Mouse (Mus musculus): Measurements from ENCODE around the gene Bcl9. TPM values are rescaled to one million over a fixed set of nuclear protein-coding genes. Genes with fewer than 3 reads are reported as not detected.
A peak's percentile ranks its signal among the peaks of the same experiment; 100 is the strongest.

The Bcl9 gene
- polyA plus RNA-seq, 2 experiments, result 47.6 to 54.3 TPM

DNA sequence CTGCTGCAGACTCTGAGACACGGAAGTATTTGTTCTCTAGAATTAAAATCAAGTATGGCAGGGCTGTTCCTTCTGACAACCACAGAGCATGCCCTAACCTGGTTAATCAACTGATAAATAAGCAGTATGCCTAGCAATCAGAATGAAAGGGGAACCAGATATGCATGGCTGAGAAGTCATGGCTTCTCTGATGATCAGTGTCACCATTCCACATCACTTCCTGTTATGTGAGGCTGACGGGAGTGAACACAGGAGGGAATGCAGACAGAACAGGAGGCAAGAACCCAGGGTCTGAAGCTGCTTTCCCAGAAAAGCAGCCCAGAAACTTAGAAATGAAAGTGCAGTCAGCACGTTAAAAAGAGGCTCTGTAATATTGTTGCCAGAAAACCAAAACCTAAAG lies 91.2 kb downstream of the Bcl9 start:
- no peak overlapping the region for H3K4me3 ChIP-seq (replicated peaks; ENCODE audit: low read length)
- H3K4me1 ChIP-seq (ENCODE audit: control insufficient read depth, insufficient read depth, low read length), result no peaks in the 10 kb centered on the region
- DNase-seq (ENCODE audit: low spot score) (no peak), ATAC-seq (ENCODE audit: low FRiP score, low read depth) (no peak)
- H3K9ac ChIP-seq (ENCODE audit: low read depth, low read length, severe bottlenecking), result no peak overlapping the region
- H3K4me2 ChIP-seq (replicated peaks; ENCODE audit: low read depth, low read length, severe bottlenecking), result no peak overlapping the region
- TF ChIP-seq POLR2A (IDR thresholded peaks at IDR 0.05; ENCODE audit: borderline replicate concordance, extremely low read depth, insufficient read depth, insufficient read length), result no peak
- H3K27me3 ChIP-seq (ENCODE audit: control insufficient read depth, insufficient read depth, low read length), result no peaks in the 10 kb centered on the region
- H3K36me3 ChIP-seq (ENCODE audit: control insufficient read depth, insufficient read depth, low read length), result peaks cover 90% of the 10 kb centered on the region
- WGBS, result 63% methylated on average over 3 of the region's 3 CpGs
- no peak overlapping the region for H3K27ac ChIP-seq (replicated peaks; ENCODE audit: low read depth, low read length)
- H3K9me3 ChIP-seq (ENCODE audit: control insufficient read depth, low read length), result no peaks in the 10 kb centered on the region

DNA sequence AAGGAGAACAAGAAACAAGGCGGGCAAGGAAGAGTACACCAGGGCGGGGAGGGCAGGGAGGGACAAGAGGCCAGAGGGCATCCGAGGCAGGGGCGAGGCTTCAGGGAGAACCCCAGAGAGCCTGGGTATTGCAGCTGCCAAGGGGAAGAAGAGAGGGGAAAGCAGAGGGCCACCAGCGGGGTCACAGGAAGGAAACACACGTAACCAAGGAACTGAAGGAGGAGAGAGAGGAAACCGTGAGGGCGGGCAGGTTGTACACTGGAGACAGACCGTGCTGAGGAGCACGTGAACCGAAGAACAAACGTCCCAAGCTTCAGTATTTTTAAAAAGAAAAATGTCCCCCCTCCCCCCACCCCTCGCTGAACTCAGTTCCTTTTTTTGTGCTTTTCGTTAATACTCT lies 93.8 kb downstream of the Bcl9 start:
- TF ChIP-seq POLR2A (IDR thresholded peaks at IDR 0.05; ENCODE audit: borderline replicate concordance, extremely low read depth, insufficient read depth, insufficient read length), result no peak
- Histone ChIP-seq H3K4me1 (ENCODE audit: control insufficient read depth, insufficient read depth, low read length) (no peaks in the 10 kb centered on the region), H3K9me3 (ENCODE audit: control insufficient read depth, low read length) (no peaks in the 10 kb centered on the region), H3K27me3 (ENCODE audit: control insufficient read depth, insufficient read depth, low read length) (no peaks in the 10 kb centered on the region), H3K36me3 (ENCODE audit: control insufficient read depth, insufficient read depth, low read length) (peaks cover 64% of the 10 kb centered on the region), H3K4me2 (replicated peaks; ENCODE audit: low read depth, low read length, severe bottlenecking) (no peak overlapping the region), H3K27ac (replicated peaks; ENCODE audit: low read depth, low read length) (no peak overlapping the region), H3K4me3 (replicated peaks; ENCODE audit: low read length) (no peak overlapping the region), H3K9ac (ENCODE audit: low read depth, low read length, severe bottlenecking) (no peak overlapping the region)
- DNase-seq (ENCODE audit: low spot score), result no peak
- WGBS, result 80% methylated on average over 14 of the region's 14 CpGs
- ATAC-seq (ENCODE audit: low FRiP score, low read depth), result no peak

DNA sequence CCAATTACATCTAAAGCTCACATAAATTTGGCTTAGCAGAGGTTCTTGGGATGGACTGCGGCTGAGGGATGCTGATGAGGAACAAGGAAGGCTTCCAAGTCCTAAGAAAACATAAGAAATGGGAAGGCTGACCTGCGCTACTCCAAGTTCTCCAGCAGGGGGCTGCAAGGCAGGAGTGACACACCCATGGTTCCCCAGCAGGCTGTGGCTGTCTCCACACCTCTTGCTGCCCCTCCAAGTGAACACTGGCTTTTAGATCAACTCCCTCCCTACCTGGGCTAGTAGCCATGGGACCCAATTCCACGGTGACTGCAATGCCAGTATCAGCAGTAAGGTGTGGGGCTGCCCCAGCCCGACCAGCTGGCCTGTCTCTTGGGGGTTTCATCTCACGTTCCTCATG lies 95.8 kb downstream of the Bcl9 start:
- no peak overlapping the region for H3K4me3 ChIP-seq (replicated peaks; ENCODE audit: low read length)
- H3K4me2 ChIP-seq (replicated peaks; ENCODE audit: low read depth, low read length, severe bottlenecking), result no peak overlapping the region
- H3K4me1 ChIP-seq (ENCODE audit: control insufficient read depth, insufficient read depth, low read length), result no peaks in the 10 kb centered on the region
- H3K9me3 ChIP-seq (ENCODE audit: control insufficient read depth, low read length), result no peaks in the 10 kb centered on the region
- H3K36me3 ChIP-seq (ENCODE audit: control insufficient read depth, insufficient read depth, low read length), result peaks cover 45% of the 10 kb centered on the region
- no peak for TF ChIP-seq POLR2A (IDR thresholded peaks at IDR 0.05; ENCODE audit: borderline replicate concordance, extremely low read depth, insufficient read depth, insufficient read length)
- H3K27me3 ChIP-seq (ENCODE audit: control insufficient read depth, insufficient read depth, low read length), result no peaks in the 10 kb centered on the region
- ATAC-seq (ENCODE audit: low FRiP score, low read depth), result peak; percentile 41; the same call in 1 of the 2 replicates
- H3K27ac ChIP-seq (replicated peaks; ENCODE audit: low read depth, low read length), result no peak overlapping the region
- H3K9ac ChIP-seq (ENCODE audit: low read depth, low read length, severe bottlenecking), result no peak overlapping the region
- WGBS, result 35% methylated on average over 5 of the region's 5 CpGs
- DNase-seq (ENCODE audit: low spot score), result peak; percentile 75

DNA sequence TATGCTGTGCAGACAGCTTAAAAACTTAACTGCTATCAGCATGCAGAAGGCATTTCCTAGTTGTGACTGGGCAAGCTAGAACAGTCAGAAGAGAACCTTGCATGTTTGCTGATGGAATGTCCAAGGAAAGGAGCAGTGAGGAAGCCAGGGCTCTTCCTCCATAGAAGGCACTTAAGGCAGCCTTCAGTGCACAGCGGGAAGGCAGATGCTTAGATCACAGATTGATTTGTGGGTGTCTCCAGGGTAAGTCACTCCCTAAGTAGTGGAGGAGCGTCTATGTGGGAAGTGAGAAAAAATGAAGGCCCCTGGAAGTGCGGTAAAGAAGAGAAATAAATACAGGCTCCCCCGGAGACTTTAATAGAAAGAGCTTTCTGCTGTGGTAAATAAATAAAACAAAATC lies 98.5 kb downstream of the Bcl9 start:
- Histone ChIP-seq H3K4me1 (ENCODE audit: control insufficient read depth, insufficient read depth, low read length) (no peaks in the 10 kb centered on the region), H3K4me3 (replicated peaks; ENCODE audit: low read length) (no peak overlapping the region), H3K27ac (replicated peaks; ENCODE audit: low read depth, low read length) (no peak overlapping the region), H3K36me3 (ENCODE audit: control insufficient read depth, insufficient read depth, low read length) (peaks cover 19% of the 10 kb centered on the region), H3K9ac (ENCODE audit: low read depth, low read length, severe bottlenecking) (no peak overlapping the region), H3K4me2 (replicated peaks; ENCODE audit: low read depth, low read length, severe bottlenecking) (no peak overlapping the region), H3K27me3 (ENCODE audit: control insufficient read depth, insufficient read depth, low read length) (no peaks in the 10 kb centered on the region), H3K9me3 (ENCODE audit: control insufficient read depth, low read length) (no peaks in the 10 kb centered on the region)
- no peak for TF ChIP-seq POLR2A (IDR thresholded peaks at IDR 0.05; ENCODE audit: borderline replicate concordance, extremely low read depth, insufficient read depth, insufficient read length)
- 15% methylated on average over 4 of the region's 4 CpGs for WGBS
- no peak for DNase-seq (ENCODE audit: low spot score)
- ATAC-seq (ENCODE audit: low FRiP score, low read depth), result no peak

DNA sequence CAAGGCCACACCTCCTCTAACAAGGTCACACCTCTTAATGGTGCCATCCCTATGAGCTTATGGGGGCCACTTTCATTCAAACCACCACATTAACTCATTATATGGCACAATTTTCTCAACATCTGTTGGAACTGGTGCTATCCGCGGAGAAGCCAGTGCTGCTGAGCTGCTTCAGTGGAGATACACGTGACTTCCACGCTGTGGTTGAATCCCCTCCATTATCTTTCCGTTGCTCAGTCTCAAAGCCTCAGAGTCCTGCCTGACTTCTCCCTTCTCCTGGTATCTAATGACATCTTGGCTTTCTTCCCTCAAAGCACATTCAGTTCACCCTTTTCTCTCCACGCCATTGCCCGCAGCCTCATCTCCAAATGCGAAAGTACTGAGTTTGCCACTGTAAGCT lies 101.1 kb downstream of the Bcl9 start:
- no peak overlapping the region for H3K4me3 ChIP-seq (replicated peaks; ENCODE audit: low read length)
- no peak overlapping the region for H3K27ac ChIP-seq (replicated peaks; ENCODE audit: low read depth, low read length)
- no peaks in the 10 kb centered on the region for H3K9me3 ChIP-seq (ENCODE audit: control insufficient read depth, low read length)
- WGBS, result 88% methylated on average over 8 of the region's 8 CpGs
- H3K27me3 ChIP-seq (ENCODE audit: control insufficient read depth, insufficient read depth, low read length), result no peaks in the 10 kb centered on the region
- no peak for ATAC-seq (ENCODE audit: low FRiP score, low read depth)
- no peak overlapping the region for H3K9ac ChIP-seq (ENCODE audit: low read depth, low read length, severe bottlenecking)
- H3K4me2 ChIP-seq (replicated peaks; ENCODE audit: low read depth, low read length, severe bottlenecking), result no peak overlapping the region
- no peak for TF ChIP-seq POLR2A (IDR thresholded peaks at IDR 0.05; ENCODE audit: borderline replicate concordance, extremely low read depth, insufficient read depth, insufficient read length)
- peaks cover 5% of the 10 kb centered on the region; the same call in 1 of the 2 replicates for H3K4me1 ChIP-seq (ENCODE audit: control insufficient read depth, insufficient read depth, low read length)
- DNase-seq (ENCODE audit: low spot score), result no peak
- no peaks in the 10 kb centered on the region for H3K36me3 ChIP-seq (ENCODE audit: control insufficient read depth, insufficient read depth, low read length)

All from limb, embryonic 14.5 days (tissue).